Mouse (Mus musculus) cortical plate, adult 2 months (tissue): Measurements from ENCODE around the gene Kansl1. TPM values are rescaled to one million over a fixed set of nuclear protein-coding genes. Genes with fewer than 3 reads are reported as not detected.

Experiments used
- H3K27ac ChIP-seq: fragments of 200-500 bp; 2 replicates; pipeline ENCODE4 v1.5.1; 2012; ENCODE audit warnings: low read length, control low read depth, inconsistent platforms; ENCODE audit not compliant: insufficient read depth
- H3K4me1 ChIP-seq: fragments of 200-500 bp; 2 replicates; pipeline ENCODE4 v1.6.1; 2011; ENCODE audit warnings: low read length; ENCODE audit not compliant: control insufficient read depth, insufficient read depth
- H3K4me3 ChIP-seq: fragments of 200-500 bp; 2 replicates; pipeline ENCODE4 v1.5.1; 2011; ENCODE audit warnings: mild to moderate bottlenecking, low read length, control low read depth; ENCODE audit not compliant: insufficient read depth
- CTCF ChIP-seq: fragments of 200-500 bp; IDR thresholded peaks from 2 replicates; pipeline ENCODE4 v1.5.1; 2011; ENCODE audit warnings: mild to moderate bottlenecking, control low read depth, low read length; ENCODE audit not compliant: insufficient read depth; ENCODE audit errors: extremely low read depth
- POLR2A ChIP-seq: fragments of 200-500 bp; IDR thresholded peaks from 2 replicates; pipeline ENCODE4 v1.6.1; 2011; ENCODE audit warnings: mild to moderate bottlenecking, low read length, control low read depth; ENCODE audit not compliant: insufficient read depth; ENCODE audit errors: extremely low read depth
- polyA plus RNA-seq: library from polyadenylated mRNA; depleted of rRNA; stranded (reverse); fragments of >200 nt; gene quantifications from 2 replicates; pipeline ENCODE4 v1.2.3, GENCODE M21; 2012

The Kansl1 gene
- polyA plus RNA-seq, 1 experiment: 85.7 TPM

GRCm38 (mm10) chr11:104440521-104441474 lies 27.9 kb downstream of the Kansl1 start:
- peak overlapping the region; percentile 85 for H3K27ac ChIP-seq
- TF ChIP-seq POLR2A: no peak
- no peak for TF ChIP-seq CTCF
- peak overlapping the region; percentile 85 for H3K4me3 ChIP-seq
- no peaks in the 10 kb centered on the region; the same call in none of the 2 replicates for H3K4me1 ChIP-seq

- Histone ChIP-seq H3K4me3 (peak overlapping the region; percentile 85; the same call in 1 of the 2 replicates), H3K4me1 (no peaks in the 10 kb centered on the region; the same call in none of the 2 replicates), H3K27ac (no peak overlapping the region)
- TF ChIP-seq CTCF: no peak
- no peak for TF ChIP-seq POLR2A
Observed at GRCm38 (mm10) chr11:104439703-104440102, 29.0 kb downstream of the Kansl1 start.

GRCm38 (mm10) chr11:104438450-104438849 lies 30.2 kb downstream of the Kansl1 start:
- Histone ChIP-seq H3K4me3 (no peak overlapping the region), H3K4me1 (no peaks in the 10 kb centered on the region; the same call in 1 of the 2 replicates), H3K27ac (no peak overlapping the region)
- TF ChIP-seq CTCF: no peak
- no peak for TF ChIP-seq POLR2A

- H3K4me3 ChIP-seq: no peak overlapping the region
- H3K27ac ChIP-seq: no peak overlapping the region
- no peaks in the 10 kb centered on the region; the same call in 1 of the 2 replicates for H3K4me1 ChIP-seq
- TF ChIP-seq POLR2A: no peak
- no peak for TF ChIP-seq CTCF
Observed at GRCm38 (mm10) chr11:104436394-104436954, 32.2 kb downstream of the Kansl1 start.

GRCm38 (mm10) chr11:104435753-104436152 lies 32.9 kb downstream of the Kansl1 start:
- TF ChIP-seq CTCF: no peak
- TF ChIP-seq POLR2A: no peak
- H3K4me1 ChIP-seq: no peaks in the 10 kb centered on the region; the same call in 1 of the 2 replicates
- H3K27ac ChIP-seq: no peak overlapping the region
- no peak overlapping the region for H3K4me3 ChIP-seq

- Histone ChIP-seq H3K4me3 (no peak overlapping the region), H3K27ac (no peak overlapping the region), H3K4me1 (no peaks in the 10 kb centered on the region; the same call in 1 of the 2 replicates)
- no peak for TF ChIP-seq POLR2A
- no peak for TF ChIP-seq CTCF
Observed at GRCm38 (mm10) chr11:104435141-104435540, 33.5 kb downstream of the Kansl1 start.

- TF ChIP-seq POLR2A: no peak
- TF ChIP-seq CTCF: no peak
- no peak overlapping the region for H3K4me3 ChIP-seq
- H3K4me1 ChIP-seq: no peaks in the 10 kb centered on the region; the same call in 1 of the 2 replicates
- H3K27ac ChIP-seq: no peak overlapping the region
Observed at GRCm38 (mm10) chr11:104432251-104432650, 36.4 kb downstream of the Kansl1 start.

- no peak overlapping the region for H3K27ac ChIP-seq
- H3K4me3 ChIP-seq: no peak overlapping the region
- H3K4me1 ChIP-seq: no peaks in the 10 kb centered on the region; the same call in 1 of the 2 replicates
- TF ChIP-seq CTCF (no peak), POLR2A (no peak)
Observed at GRCm38 (mm10) chr11:104431807-104432206, 36.9 kb downstream of the Kansl1 start.

GRCm38 (mm10) chr11:104424727-104425416 lies 43.8 kb downstream of the Kansl1 start:
- peaks cover 1% of the 10 kb centered on the region; the same call in 1 of the 2 replicates for H3K4me1 ChIP-seq
- TF ChIP-seq POLR2A: no peak
- TF ChIP-seq CTCF: no peak
- H3K4me3 ChIP-seq: no peak overlapping the region
- H3K27ac ChIP-seq: no peak overlapping the region
